Mouse (Mus musculus) thymus, postnatal 14 days (tissue): ENCODE results near the gene Tyro3.

Experiments used
- DNase-seq: peaks from one replicate; pipeline ENCODE4 v3.0.0; 2021

Gene Tyro3

DNA sequence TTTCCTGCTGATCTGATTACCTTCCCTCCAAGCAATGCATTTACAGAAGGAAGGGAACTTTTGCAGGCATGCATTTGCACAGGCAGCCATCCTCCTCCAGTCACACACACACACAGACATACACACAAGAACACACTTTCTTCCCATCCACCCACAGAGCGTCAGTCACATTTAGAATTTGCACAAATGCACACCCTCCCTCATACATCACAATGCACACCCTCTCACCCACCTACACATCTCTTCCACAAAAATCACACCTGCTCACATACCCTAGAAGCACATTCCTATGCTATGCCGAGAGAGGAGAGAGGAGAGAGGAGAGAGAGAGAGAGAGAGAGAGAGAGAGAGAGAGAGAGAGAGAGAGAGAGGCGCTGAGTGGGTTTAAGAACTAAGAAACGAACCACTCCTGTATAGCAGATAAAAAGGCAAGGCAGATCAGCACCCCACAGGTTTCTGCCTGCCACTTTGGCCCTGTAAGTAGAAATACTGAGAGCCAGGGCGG, at the start of gene Tyro3:
Gene Tyro3, plus strand, starts transcription at position 455 of the 505 bp plus-strand sequence.
- DNase-seq, result no peak

DNA sequence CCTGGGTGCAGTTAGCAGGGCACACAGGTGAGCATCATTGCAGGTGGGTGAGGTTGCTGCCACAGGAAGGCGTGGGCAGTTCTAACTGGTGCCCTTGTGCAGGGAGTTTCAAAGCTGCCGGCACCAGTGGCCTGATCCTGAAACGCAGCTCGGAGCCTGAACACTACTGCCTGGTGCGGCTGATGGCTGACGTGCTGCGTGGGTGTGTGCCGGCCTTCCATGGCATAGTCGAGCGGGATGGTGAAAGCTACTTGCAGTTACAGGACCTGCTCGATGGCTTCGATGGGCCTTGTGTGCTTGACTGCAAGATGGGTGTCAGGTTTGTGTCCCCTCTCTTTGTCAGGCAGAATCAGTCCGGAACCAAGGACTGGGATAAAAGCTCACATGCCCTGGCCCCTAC, 48.3 kb upstream of the Tyro3 start:
- no peak for DNase-seq

DNA sequence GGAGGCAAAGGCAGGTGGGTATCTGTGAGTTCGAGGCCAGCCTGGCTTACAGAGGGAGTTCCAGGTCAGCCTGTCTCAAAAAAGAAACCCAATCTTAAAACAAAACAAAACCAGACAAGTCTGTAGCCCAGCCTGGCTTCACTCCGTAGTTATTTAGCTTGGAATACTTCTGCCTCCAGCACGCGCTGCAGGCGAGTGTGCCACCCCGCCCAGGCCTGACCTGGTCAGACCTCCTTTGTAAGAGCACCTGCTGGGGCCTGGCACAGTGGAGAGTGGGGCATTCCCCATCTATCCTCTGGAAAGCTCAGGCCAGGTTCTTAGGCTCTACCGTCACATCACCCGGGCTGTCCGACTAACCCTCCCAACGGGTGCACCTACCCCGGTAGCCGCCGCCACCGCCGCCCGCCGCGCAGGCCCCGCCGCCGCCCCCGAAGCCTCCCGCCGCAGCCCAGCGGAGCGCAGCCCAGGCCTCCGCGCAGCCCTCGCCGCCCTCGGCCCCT, 39.9 kb upstream of the Tyro3 start:
- no peak for DNase-seq

DNA sequence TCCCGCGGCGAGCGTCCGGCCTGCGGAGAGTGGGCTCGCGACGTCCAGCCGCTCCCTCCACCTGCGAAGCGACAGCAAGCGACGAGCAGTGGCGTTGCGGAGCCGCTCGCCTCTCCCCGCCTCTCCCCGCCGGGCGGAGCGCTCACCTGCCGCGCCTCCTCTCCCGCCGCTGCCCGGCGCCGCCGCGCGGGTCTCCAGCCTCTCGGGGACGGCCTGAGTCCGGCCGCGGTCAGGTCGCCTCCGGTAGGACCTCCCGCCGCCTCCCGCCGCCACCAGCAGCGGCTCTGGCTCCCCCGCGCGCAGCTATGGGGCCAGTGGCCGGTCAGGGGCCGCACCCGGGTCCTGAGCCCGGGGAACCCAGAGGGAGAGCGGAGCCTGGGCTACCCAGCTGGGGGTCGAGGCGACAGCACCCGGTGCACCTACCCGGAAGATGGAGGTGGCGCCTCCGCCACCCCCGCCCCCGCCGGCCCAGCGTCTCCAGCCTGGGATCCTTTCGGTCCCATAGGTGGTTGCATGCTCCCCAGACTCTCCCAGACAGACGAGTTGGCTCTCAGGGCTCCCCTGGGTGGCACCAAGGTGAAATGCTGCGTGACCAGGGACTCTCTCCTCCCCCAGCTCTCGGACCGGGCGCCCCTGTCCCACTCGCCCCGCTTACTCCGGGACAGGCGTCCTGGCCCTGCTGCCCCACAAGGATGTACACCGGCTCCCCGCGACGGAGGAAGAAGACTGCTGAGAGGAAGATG, 39.3 kb upstream of the Tyro3 start:
- peak; percentile 50 for DNase-seq

DNA sequence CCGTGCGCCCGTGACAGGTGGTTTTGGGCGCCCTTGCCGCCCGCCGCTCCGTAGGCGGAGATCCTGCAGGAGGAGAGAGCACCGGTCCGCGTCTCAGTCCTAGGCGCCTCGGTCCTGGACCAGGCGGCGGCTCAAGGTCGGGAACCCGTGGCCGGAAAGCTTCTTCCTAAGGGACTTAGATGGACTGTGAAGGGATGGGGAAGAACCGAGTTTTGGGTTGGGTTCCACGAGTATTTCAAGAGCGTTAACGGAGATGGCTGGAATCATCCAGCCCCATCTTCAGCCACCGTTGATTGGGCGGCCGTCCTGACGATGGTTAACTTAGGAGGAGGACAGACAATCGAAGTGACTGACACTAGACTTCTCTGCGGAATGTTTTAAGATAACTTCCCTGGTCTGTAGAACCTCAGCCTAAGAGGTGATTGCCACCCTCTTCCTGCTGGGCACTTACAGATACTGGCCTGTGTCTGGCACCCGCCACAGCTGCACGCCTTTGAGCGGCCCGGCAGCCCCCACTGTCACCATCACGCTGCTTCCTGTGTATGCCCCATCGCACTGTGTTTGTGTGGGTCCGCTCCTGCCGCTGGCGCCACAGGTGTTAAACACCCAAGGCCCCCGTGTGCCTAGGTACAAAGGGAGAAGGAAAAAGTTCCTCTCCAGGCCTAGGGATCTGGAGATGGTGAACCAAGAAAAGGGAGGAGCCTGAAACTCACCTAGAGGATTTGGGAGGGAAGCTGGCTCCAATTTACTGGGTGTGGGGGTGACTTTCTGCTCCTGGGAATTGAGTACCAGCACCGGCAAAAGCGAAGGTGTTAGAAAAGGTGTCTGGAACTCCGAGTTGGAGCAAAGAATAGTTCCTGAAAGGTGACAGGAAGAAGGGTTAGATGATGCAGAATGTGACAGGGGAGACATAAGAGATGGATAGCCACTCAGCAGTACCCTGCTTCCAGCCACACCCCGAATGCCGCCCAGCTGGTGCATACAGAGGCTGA, 38.4 kb upstream of the Tyro3 start:
- DNase-seq, result peak; percentile 73

DNA sequence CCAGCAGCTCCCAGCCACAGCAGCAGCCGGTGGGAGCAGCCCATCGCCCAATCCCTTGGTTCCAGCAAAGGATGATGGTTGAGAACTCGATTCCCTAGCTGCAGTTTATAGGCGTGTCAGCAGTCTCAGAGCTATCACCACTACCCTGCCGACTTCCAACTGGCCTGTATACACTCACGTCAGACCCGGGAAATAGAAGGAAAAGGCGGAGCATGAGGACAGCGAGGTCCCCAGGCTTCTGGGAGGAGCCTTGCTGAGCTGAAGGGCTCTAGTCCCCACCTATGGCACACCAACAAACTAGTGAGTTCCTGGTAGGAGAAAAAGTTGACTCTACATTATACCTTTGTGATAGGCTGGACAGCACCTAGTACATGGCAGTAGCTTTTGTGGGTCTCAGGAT, 37.3 kb upstream of the Tyro3 start, which contains the start of gene Ltk:
Gene Ltk, minus strand, starts transcription at position 181 of the 400 bp plus-strand sequence.
- no peak for DNase-seq

DNA sequence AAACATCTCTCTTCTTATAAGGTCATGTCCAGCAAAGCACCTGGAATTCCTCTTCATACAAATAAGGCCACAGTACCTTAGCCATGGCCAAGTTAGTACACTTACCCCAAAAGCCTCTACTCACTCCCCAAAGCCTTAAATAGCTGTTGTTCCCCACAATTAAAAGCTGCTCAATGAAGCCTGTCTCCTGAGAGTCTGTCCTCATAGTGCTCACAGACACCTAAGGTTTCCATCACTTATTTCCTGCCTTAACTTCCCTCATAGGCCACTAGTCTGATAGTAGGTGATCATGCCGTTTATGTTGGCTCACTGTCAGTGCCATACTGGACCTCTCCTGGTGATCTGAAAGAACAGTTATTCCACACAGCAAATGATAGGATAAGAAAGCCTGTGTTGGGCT, 35.3 kb upstream of the Tyro3 start:
- no peak for DNase-seq

DNA sequence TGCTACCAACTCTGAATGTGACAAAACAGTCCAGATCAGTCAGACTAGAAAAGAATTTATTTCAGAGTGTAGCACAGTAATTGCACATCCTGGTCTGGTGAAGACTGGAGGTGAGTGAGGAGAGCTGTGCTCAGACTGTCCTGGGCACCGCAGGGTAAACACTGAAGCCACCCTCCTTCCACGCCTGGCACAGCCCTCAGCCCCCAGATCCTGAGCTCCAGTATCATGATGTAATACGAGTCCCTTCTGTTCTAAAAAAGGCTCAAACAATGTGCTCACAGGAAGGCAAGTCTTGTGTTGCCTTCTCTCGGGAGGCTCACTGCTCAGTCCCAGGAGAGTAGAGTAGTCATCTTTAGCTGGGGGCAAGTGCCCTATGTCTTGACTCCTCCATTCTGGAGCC, 33.6 kb upstream of the Tyro3 start:
- no peak for DNase-seq

DNA sequence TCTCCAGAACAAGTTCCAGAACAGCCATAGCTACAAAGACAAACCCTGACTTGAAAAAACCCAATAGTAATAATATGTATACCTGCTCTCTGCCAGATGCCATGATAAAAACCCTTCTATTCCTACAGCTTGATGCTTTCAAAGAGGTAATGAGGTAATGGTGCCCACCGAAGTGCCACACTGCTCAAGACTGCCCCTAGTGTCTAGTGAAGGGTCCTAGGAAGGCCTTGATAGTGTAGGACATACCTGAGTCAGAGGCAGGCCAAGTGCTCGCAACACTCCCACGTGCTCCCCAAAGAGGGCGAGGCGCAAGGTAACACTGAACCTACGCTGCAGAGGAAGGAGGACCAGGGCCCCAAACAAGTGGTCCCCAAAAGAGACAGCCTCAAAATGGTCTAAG, 30.3 kb upstream of the Tyro3 start:
- peak; percentile 36 for DNase-seq

DNA sequence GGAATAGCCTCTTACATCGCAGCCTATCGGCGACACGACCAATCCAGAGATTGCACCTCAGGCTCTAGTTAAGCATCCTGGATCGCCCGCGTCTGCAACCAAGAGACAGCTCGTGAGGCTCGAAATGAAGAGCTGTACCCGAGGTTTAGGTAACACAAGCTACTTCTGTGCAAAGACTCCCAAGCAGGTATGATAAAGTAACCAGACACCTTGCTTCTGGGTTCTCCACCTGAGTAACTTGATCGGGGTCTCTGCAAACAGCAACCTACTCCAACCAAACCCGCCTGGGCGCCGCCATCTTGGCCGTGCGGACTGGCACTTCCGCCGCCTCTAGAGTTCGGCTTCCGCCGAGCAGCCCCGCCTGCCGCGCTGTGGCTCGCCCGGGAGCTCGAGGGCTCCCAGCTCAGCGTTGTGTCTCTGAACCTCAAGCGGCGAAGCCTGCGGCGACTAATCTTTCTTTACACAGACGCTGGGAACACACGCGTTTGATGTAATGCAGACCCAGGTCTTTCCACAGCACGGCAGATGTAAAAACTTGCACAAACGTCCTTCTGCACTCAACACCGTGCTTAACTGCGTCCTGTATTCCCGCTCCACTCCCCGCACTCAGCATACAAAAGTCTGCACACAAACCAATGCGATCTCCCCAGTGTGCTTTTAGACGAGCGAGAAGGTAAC, 10.2 kb upstream of the Tyro3 start, which contains the start of gene Rpap1:
Gene Rpap1, minus strand, starts transcription at position 332 of the 678 bp plus-strand sequence.
- DNase-seq, result peak; percentile 87

DNA sequence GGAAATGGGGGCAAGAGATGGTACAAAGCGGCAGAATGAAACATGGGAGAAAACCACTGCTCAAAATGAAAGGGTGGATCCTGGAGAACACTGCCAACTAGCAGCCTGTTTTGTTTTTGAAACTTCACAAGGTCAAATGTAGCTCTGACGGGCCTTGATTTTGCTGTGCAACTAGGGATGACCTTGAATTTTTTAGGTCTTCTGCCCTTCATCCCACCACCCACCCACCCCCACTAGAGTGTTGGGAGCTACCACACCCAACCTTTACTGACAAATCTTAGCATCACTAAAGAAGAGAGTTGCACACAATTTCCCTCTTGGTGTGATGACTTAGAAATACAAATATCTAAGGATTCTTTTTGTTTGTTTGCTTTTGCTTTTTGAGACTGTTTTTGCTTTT, 7.5 kb upstream of the Tyro3 start:
- DNase-seq, result no peak

DNA sequence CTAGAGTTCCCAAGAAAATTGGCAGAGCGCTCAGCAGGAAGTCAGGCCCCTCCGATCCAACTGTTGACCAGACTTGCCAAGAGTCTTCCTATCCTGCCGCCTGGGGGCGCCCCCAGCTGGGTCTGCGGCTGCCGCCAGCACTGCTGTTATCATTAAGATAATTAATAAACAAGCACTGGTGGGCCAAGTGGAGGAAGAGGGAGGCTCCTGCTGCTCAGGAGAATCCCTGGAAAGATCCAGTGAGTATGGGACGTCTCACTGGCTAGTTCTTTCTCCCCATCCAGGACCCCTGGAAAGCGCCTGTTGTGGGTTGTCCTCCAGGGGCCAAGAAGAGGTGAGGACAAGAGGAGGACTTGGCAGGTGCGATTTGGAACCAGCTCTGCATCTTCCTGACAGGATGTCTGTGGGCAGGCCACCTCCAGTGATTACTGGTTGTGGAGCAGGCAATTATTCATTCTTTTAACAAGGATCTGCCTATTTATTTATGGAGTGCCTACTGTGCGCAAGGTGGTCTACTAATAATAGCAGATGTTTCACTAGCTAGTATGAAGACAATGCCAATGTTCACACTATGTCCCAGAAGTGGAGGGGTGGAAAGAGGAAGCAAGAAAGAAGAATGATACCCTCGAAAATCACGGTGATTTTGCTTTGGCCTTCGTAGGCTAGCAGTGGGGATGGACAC, 854 bp downstream of the Tyro3 start:
- DNase-seq, result peak; percentile 57

DNA sequence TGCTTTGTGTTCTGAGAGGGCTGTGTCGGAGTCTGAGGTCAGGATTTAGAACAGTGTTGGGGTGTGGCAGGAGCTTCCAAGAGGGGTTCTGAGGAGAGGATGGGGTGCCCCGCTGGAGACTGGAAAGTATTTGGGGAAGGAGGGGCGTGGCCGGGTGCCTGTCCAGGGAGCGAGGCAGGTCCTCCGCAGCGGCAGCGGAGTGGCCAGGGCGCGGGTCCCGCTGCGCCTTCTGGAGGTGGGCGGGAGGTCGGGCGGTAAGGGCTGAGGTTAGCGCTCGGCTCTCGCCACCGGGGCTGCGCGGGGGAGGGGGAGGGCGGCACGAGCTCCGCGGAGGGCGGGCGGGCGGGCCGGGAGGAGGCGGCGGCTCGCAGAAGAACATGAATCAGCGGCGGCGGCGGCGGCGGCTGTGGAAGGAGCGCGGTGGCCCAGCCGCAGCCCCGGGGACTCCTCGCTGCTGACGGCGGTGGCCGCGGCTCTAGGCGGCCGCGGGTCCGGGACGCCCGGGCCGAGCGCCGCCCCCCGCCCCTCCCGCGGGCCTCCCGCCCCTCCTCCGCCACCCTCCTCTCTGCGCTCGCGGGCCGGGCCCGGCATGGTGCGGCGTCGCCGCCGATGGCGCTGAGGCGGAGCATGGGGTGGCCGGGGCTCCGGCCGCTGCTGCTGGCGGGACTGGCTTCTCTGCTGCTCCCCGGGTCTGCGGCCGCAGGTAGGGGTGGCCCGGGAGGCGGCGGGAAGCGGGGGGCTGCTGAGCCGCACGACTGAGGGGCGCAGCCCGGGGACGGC, 1.8 kb downstream of the Tyro3 start:
- DNase-seq, result peak; percentile 61

DNA sequence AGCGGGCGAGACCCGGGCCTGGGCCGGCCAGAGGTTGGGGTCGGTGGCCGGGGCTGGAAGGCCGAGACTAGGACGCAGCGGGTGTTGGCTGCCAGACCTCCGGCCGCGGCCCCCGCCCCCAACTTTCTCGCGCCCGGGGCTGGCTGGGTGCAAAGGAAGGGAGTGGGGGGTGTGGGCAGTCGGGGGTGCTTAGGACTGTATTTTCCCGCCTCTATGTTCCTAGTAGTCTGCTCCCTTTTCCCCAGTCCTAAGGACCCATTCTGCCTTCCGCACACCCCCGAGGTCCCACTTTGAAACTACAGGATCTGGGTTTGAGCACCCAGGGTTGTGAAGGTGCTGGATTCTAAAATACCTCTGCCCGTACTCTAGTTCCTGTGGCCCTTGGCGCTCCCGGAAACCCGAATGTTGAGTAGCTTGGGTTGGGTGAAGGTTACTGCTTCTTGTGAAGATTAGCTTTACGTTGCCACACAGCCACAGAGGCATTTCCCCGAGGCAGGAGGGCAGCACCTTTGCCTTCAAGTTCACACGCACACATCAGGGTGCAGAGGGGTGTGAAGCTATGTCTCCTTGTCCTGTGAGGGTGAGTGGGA, 2.5 kb downstream of the Tyro3 start:
- peak; percentile 57 for DNase-seq

DNA sequence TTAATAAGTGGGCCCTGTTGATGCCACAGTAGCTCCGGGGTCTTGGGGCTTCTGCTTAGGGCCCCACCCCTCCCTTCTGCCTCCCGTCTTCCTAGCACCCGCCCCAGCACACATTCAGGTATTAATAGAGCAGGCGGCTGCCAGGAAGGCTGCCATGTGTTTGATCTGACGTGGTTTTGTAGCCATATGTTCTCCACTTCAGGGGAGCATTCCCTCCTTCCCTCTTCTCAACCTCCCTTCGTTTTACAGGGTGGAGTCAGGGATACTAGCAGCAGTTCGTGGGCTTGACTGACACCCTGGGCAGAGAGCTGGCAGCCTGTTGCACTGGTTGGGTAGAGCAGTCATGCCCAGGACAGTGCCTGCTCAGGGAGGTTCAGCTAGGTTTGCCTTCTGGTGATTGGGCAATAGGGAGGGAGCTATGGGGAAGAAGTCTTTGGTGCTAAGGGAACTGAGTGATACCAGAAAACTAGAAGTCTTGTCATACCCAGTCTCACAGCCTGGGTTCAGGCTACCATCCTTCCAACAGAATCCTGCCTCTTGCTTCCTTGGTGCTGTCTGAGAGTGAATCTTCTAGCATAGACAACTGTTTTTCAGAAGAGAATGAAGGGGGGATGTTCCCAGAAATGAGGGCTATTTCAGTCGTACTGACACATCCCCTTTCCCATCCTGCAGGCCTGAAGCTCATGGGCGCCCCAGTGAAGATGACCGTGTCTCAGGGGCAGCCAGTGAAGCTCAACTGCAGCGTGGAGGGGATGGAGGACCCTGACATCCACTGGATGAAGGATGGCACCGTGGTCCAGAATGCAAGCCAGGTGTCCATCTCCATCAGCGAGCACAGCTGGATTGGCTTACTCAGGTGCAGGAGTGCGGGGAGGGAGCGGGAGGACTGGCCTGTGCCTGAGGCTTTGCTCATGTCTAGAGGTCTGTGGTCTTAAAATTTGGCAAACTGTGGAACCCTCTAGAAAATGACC, 3.6 kb downstream of the Tyro3 start:
- DNase-seq, result no peak

DNA sequence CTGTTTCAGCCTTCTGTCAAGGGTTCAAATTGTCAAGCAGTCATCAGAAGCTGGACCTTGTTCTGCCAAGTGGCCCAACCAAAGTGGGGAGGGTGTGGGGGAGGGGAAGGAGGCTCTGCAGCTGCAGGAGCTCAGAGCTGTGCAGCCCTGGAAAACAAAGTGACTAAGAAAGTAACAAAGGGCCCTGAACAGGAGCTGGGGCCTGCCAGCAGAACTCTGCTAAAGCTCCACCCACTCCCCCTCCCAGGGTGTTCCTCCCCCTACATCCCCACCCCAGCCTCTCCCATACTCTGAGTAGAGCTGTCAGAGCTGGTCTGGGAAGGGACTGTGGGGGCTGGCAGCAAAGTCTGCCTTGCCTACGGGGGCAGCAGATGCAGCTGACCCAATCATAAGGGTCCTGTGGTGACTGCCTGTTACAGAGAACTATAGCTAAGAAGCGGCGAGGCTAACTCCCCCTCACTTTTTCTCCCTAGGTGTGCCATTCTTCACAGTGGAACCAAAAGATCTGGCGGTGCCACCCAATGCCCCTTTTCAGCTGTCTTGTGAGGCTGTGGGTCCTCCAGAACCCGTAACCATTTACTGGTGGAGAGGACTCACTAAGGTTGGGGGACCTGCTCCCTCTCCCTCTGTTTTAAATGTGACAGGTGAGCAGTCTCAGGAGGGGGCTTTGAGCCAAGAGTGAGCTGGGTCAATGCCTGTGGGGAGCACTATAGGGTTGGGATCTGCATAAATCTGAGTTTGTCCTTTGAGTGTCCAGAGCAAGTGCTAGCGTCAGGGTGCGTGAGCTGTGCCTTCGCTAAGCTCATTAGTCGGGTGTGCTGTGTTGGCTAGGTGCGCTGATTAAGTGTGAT, 5.5 kb downstream of the Tyro3 start:
- DNase-seq, result peak; percentile 14

DNA sequence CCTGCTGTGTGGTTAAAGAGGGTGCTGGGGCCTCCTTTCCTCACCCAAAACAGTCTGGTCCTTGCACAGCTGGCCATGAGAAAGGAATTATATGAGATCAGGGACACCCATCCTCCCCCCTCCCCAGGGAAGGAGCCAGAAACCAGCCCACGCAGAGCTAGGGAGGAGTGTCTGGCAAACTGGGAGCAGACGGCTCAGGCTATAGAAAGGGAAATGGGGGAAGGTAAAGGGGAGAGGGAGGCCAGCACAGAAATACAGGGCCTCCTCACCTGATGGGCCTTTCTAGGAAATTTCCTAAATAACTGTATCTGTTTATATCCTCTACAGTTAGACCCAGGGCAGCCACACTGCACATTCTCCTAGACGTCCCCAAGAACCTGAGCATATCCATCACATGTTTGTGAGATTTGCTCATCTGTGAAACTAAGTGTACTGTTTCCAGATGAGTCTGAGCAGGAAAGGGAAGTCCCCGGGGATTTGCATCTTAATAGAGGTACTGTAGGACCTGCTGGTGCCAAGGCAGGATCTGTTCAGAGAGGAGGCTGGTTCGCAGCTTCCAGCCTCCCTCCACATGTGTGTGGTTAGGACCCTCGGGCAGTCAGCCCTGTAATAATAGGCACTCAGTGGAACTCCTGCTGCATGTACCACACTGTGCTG, 6.2 kb downstream of the Tyro3 start:
- no peak for DNase-seq

DNA sequence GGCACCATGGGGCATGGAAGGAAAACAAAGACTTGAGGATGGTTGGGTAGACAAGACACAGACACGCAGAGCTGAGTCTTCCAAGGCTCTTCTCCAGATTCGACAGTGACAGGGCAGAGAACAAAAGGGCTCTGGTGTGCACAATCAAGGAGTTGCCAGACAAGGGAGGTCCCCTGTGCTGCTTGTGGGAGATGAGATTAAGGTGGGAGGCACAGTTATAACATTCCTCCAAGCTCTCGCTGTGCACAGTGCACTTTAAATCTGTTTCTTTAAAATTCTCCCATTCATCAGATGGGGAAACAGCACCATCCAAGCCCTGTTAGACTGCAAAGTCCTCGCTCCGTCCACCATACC, 6.7 kb downstream of the Tyro3 start:
- DNase-seq, result no peak
